Mouse (Mus musculus) heart, adult 11 months (tissue): Measurements from ENCODE around the gene Gm28051.

Experiments
- DNase-seq: peaks from one replicate; pipeline ENCODE4 v3.0.0; 2022

Gm28051 gene

GRCm38 (mm10) chr12:102757689-102758402, at the start of gene Gm28051, which contains the start of the genes Gon7 and Ubr7:
Gm28051 (minus strand) TSS chr12:102757765.
Gon7 (minus strand) TSS chr12:102757803.
Ubr7 (plus strand) TSS chr12:102757967.
- peak; percentile 99 for DNase-seq

DNA sequence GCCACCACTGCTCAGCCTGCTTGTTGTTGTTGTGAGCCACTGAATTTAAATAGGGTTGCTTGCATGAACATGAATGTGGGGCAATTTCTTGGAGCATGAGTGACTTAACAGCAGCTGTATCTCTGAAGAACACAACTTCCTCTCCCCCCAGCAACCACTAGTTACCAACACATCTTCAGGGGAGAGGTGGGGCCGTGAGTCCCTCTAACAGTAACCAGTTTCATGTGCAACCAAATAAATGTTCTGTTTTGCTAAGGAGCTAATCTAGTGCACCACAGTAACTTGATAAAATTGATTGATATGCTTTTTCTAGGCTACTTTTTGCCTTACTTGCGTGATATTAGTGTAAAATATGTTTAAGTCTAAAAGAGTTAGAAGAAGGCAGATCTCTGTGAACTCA, 42.0 kb upstream of the Gm28051 start:
- no peak for DNase-seq

GRCm38 (mm10) chr12:102787927-102788326, 30.4 kb upstream of the Gm28051 start:
- DNase-seq: no peak

- no peak for DNase-seq
These were observed 28.0 kb upstream of the Gm28051 start for GRCm38 (mm10) chr12:102785593-102785985.

GRCm38 (mm10) chr12:102784899-102785592, 27.5 kb upstream of the Gm28051 start:
- DNase-seq: peak; percentile 68

- DNase-seq: no peak
These were observed 25.3 kb upstream of the Gm28051 start for GRCm38 (mm10) chr12:102782841-102783240.

- peak; percentile 81 for DNase-seq
These were observed 21.9 kb upstream of the Gm28051 start for GRCm38 (mm10) chr12:102779452-102779851.

GRCm38 (mm10) chr12:102778151-102778550, 20.6 kb upstream of the Gm28051 start:
- peak; percentile 64 for DNase-seq

DNA sequence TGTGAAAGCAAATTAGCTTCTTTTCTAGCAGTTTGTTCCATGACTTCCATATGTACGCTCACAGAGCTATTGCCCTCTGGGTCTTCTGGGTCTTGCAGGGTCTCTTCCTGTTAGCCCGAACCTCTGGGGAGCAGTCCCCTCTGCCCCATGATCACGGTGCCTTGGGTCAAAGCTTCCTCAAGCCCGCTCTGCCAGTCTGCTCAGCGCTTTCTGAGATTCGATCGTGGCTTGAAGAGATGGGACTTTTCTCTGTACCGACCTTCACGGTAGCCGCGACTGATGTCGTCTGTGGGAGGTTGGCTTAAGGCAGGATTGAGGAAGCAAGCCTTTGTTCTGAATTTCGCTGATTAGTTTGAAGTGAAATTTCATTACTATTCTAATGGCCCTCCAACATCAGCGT, 18.5 kb upstream of the Gm28051 start:
- DNase-seq: peak; percentile 61

DNA sequence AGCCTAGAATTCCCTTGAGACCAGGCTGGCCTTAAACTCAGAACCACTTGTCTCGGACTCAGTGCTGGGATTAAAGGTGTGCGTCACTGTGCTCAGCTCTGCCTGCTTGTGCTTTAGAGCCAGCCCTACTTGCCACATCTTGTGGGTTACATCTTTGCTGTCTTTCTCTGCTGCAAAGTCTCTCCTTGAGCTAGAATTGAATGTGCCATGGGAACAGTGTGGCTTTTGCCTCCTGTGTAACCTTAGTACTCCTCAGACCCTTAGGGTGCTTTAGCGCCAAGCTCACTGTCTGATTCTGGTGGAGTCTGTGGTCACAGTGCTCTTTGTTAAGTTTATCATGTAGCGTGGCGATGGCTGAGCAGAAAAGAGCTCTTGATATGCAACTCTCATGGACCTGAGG, 15.1 kb upstream of the Gm28051 start:
- DNase-seq: peak; percentile 55

- no peak for DNase-seq
These were observed 14.0 kb upstream of the Gm28051 start for GRCm38 (mm10) chr12:102771601-102772000.

- no peak for DNase-seq
These were observed 11.4 kb upstream of the Gm28051 start for GRCm38 (mm10) chr12:102769000-102769399.

GRCm38 (mm10) chr12:102763696-102764095, 6.1 kb upstream of the Gm28051 start:
- peak; percentile 75 for DNase-seq

- DNase-seq: no peak
These were observed 4.1 kb upstream of the Gm28051 start for GRCm38 (mm10) chr12:102761668-102762067.

DNA sequence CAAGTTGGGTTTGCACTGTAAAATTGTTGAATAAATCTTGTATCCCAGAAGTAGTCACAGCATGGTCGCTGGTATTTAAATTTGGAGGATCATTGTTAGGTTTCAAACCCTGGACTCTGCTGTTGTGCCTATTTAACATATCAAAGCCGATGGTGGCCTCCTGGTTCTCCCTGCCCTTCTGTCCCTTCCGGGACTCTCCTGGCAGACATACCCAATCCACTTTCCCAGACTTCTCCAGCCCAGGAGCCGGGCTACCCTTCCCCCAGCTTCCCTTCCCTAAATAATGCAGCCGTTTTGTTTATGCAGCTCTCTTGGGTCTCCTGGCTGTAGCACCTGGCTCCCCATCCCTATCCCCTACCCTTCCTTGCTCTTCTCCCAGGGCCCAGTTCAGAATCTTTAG, 1.4 kb upstream of the Gm28051 start:
- peak; percentile 89 for DNase-seq

- DNase-seq: peak; percentile 89
These were observed 815 bp upstream of the Gm28051 start, which contains the start of gene Gm20604 for GRCm38 (mm10) chr12:102758403-102758756. Gm20604 (minus strand) TSS chr12:102758672.

GRCm38 (mm10) chr12:102757055-102757688, 393 bp downstream of the Gm28051 start:
- peak; percentile 89 for DNase-seq

- no peak for DNase-seq
These were observed 1.3 kb downstream of the Gm28051 start for GRCm38 (mm10) chr12:102756304-102756703.

DNA sequence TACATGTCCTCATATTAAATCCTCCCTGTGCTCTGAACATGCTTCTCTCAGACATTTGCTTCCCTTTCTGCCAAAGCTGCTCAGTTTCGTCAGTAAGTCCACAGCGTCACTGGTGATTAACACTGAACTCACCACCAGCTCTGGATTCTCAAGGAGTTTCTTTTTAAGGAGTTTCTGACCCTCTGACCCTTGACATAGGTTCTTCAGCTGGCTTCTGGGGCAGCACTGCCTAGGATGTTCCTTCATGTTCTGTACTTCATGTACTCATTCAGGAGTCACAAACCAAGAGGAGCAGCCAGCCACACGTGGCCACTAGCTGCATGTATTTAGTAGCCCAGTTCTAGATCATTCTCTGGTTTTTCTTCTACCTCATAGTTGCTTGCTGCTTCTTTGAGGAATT, 9.3 kb downstream of the Gm28051 start:
- DNase-seq: peak; percentile 55

- DNase-seq: peak; percentile 88
These were observed 12.7 kb downstream of the Gm28051 start for GRCm38 (mm10) chr12:102744839-102745238.

- DNase-seq: peak; percentile 99
These were observed 13.7 kb downstream of the Gm28051 start, which contains the start of the genes Moap1 and Tmem251 for GRCm38 (mm10) chr12:102743589-102744574. Moap1 (minus strand) TSS chr12:102743661. Tmem251 (plus strand) TSS chr12:102743762.

GRCm38 (mm10) chr12:102743036-102743588, 14.5 kb downstream of the Gm28051 start:
- DNase-seq: no peak
